Mouse (Mus musculus) heart, embryonic 13.5 days (tissue): Measurements from ENCODE around the gene Cmtm2a. TPM values are rescaled to one million over a fixed set of nuclear protein-coding genes. Genes with fewer than 3 reads are reported as not detected.

ENCODE experiments used
- ATAC-seq: fragments of 200-750 bp; cut with Nextera tagmentation; 2 replicates; pipeline ENCODE4 v1.8.0; 2017; ENCODE audit warnings: moderate TSS enrichment; ENCODE audit not compliant: insufficient number of reproducible peaks, low FRiP score, low TSS enrichment; ENCODE audit errors: extremely low read depth
- H3K27ac ChIP-seq: fragments of 300-500 bp; sonication (generic); replicated peaks from 2 replicates; pipeline ENCODE4 v1.5.1; 2015; ENCODE audit warnings: moderate library complexity, mild to moderate bottlenecking, inconsistent platforms
- H3K27me3 ChIP-seq: fragments of 300-500 bp; sonication (generic); replicated peaks from 2 replicates; pipeline ENCODE4 v1.6.1; 2015; ENCODE audit warnings: mild to moderate bottlenecking, inconsistent platforms
- H3K36me3 ChIP-seq: fragments of 300-500 bp; sonication (generic); 2 replicates; pipeline ENCODE4 v1.6.1; 2015; ENCODE audit warnings: mild to moderate bottlenecking, inconsistent platforms
- H3K4me1 ChIP-seq: fragments of 300-500 bp; sonication (generic); 2 replicates; pipeline ENCODE4 v1.6.1; 2015; ENCODE audit warnings: inconsistent platforms
- H3K4me2 ChIP-seq: fragments of 300-500 bp; sonication (generic); 2 replicates; pipeline ENCODE4 v1.6.1; 2015; ENCODE audit warnings: inconsistent platforms, mild to moderate bottlenecking, moderate library complexity
- H3K4me3 ChIP-seq: fragments of 300-500 bp; sonication (generic); 2 replicates; pipeline ENCODE4 v1.5.1; 2015; ENCODE audit warnings: moderate library complexity, mild to moderate bottlenecking, inconsistent platforms
- H3K9ac ChIP-seq: fragments of 300-500 bp; sonication (generic); 2 replicates; pipeline ENCODE4 v1.6.1; 2015; ENCODE audit warnings: inconsistent platforms, mild to moderate bottlenecking, moderate library complexity
- H3K9me3 ChIP-seq: fragments of 300-500 bp; sonication (generic); 2 replicates; pipeline ENCODE4 v1.6.1; 2016; ENCODE audit warnings: inconsistent platforms
- WGBS: fragments of 180-500 bp; shearing (Covaris S2); methylation state at CpG from one replicate; pipeline ENCODE4 v1.1.7; 2015; ENCODE audit warnings: mixed read lengths; 5-methylcytosine and 5-hydroxymethylcytosine counted together
- polyA plus RNA-seq: library from polyadenylated mRNA; unstranded; fragments of >200 nt; fragmentation: Nextera tagmentation; extraction: Ambion mirVana; gene quantifications from 2 replicates; pipeline ENCODE4 v1.2.1, GENCODE M21; 2015

Cmtm2a gene
- polyA plus RNA-seq, 1 experiment from 2014 or later: not detected

DNA sequence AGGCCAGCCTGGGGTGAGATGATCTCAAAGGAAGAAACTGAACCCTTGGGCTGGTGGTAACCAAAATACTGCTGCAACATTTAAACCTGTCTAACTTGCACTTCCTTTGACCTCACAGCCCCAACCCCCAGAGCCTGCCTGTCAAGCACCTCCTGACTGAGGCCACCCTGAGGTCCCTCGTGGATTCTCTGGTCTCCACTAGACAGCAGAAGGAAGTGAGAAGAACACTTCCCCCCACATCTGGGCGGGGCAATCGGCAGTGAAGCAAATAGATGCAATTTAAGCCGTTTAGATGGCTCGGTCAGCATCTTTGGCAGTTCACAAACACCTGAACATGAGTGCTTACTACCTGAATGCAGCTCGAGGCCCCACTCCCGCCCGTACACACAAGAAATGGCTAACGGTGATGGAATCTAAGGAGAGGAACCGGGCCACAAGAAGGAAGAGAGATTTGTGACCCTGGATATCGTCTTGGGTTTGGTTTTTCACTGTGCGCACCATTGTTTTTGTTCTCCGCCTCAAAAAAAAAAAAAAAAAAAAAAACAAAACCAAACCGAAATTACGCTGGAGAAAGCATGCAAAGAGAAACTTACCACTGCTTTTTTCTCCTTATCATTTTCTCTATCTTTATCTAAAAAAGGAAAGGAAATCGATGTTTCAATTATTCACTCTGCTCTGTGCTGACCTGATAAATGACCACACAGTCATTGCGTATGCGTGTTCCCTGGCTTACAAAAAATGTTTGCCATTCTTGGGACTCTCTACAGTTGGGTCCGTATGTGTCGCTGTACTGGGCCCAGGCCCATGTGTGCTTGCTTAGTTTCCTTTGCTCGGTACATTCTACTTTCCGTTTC lies 45.7 kb downstream of the Cmtm2a start:
- H3K4me2 ChIP-seq: peak overlapping the region; percentile 88
- H3K27me3 ChIP-seq: no peaks in the 10 kb centered on the region
- H3K9ac ChIP-seq: peak overlapping the region; percentile 87
- peaks cover 34% of the 10 kb centered on the region for H3K36me3 ChIP-seq
- ATAC-seq: no peak
- no peak overlapping the region for H3K27ac ChIP-seq
- peak overlapping the region; percentile 78 for H3K4me3 ChIP-seq
- H3K4me1 ChIP-seq: peaks cover 25% of the 10 kb centered on the region
- WGBS: 67% methylated on average over 22 of the region's 22 CpGs
- no peaks in the 10 kb centered on the region for H3K9me3 ChIP-seq

DNA sequence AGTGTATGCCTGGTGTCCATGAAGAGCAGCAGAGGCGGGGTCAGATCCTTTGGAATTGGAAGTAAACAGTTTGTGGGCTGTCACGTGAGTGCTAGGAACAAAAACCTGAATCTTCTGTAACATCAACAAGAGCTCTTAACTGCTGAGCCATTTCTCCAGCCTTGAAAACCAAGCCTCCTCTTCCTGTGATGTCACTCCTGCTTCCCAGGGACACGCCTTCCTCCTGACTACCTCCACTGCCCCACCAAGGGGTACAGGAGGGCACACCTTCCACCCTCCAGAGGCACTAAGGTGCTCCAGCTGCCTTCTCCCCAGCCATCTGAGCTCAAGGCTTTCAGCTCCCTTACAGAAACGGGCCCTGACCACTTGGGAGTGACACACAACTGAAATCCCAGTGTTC lies 46.4 kb downstream of the Cmtm2a start:
- peaks cover 40% of the 10 kb centered on the region for H3K36me3 ChIP-seq
- no peak overlapping the region for H3K27ac ChIP-seq
- no peaks in the 10 kb centered on the region for H3K27me3 ChIP-seq
- 84% methylated on average over 4 of the region's 4 CpGs for WGBS
- peak overlapping the region; percentile 33 for H3K9ac ChIP-seq
- peaks cover 21% of the 10 kb centered on the region for H3K4me1 ChIP-seq
- H3K4me2 ChIP-seq: no peak overlapping the region
- no peak for ATAC-seq
- H3K4me3 ChIP-seq: no peak overlapping the region
- H3K9me3 ChIP-seq: no peaks in the 10 kb centered on the region

DNA sequence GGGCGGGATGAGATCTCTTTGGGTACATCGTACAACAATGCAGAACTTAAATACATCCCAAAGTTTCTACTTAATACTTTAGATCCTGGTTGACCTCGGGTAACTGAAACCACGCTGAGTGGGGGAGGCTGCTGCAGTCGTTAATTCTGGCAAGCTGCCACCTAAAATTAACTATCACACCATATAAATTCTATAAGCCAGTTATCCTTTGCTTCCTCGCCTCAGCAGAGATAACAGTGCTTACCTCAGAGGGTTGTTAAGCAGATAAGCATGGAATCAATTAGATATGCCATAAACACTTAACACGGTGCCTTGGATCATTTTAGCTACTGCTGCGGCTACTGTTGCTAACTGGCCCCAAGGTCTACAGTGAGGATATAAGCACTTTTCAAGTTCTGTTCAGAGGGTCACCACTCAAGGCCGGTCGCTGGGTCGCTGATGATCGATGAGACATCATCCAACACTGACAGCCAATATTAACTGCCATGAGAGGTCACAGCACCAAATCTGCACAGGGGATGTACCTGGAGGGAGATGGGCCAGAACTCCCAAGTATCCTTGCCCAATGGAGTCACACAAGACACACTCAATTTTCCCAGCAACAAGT lies 50.8 kb downstream of the Cmtm2a start:
- no peaks in the 10 kb centered on the region for H3K9me3 ChIP-seq
- no peak overlapping the region for H3K27ac ChIP-seq
- H3K27me3 ChIP-seq: no peaks in the 10 kb centered on the region
- H3K9ac ChIP-seq: no peak overlapping the region
- ATAC-seq: no peak
- WGBS: 75% methylated on average over 12 of the region's 12 CpGs
- H3K36me3 ChIP-seq: peaks cover 85% of the 10 kb centered on the region
- peaks cover 5% of the 10 kb centered on the region for H3K4me1 ChIP-seq
- no peak overlapping the region for H3K4me3 ChIP-seq
- H3K4me2 ChIP-seq: no peak overlapping the region

DNA sequence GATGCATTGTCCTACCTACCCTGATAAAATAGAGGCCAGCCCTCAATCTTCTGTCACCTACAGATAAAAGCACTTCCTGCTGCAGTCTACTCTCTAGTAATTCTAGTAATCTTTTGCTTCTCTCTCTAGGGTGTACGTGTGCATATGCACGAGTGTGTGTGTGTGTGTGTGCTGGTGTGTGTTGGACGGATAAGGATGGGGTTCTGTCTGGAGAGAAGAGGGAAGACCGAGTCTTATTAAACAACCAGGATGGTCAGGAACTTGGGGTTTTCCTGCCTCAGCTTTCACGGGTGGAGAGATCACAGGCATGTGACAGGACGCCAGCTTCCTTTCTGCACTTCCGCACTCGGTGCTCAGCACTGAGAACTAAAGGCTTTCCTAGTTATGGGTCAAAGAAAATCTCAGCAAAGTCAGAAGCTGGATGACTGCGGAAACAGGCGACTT lies 53.5 kb downstream of the Cmtm2a start:
- WGBS: 62% methylated on average over 10 of the region's 10 CpGs
- Histone ChIP-seq H3K9ac (no peak overlapping the region), H3K4me1 (no peaks in the 10 kb centered on the region), H3K36me3 (peaks cover 91% of the 10 kb centered on the region), H3K9me3 (no peaks in the 10 kb centered on the region), H3K4me3 (no peak overlapping the region), H3K4me2 (no peak overlapping the region), H3K27ac (no peak overlapping the region), H3K27me3 (no peaks in the 10 kb centered on the region)
- no peak for ATAC-seq

- no peak overlapping the region for H3K4me2 ChIP-seq
- no peaks in the 10 kb centered on the region for H3K9me3 ChIP-seq
- H3K27ac ChIP-seq: no peak overlapping the region
- H3K4me3 ChIP-seq: no peak overlapping the region
- no peaks in the 10 kb centered on the region for H3K27me3 ChIP-seq
- H3K9ac ChIP-seq: no peak overlapping the region
- no peaks in the 10 kb centered on the region for H3K4me1 ChIP-seq
- H3K36me3 ChIP-seq: peaks cover 88% of the 10 kb centered on the region
- ATAC-seq: no peak
- 41% methylated on average over 6 of the region's 6 CpGs for WGBS
Observed at GRCm38 (mm10) chr8:104234573-104234972, 58.4 kb downstream of the Cmtm2a start.

DNA sequence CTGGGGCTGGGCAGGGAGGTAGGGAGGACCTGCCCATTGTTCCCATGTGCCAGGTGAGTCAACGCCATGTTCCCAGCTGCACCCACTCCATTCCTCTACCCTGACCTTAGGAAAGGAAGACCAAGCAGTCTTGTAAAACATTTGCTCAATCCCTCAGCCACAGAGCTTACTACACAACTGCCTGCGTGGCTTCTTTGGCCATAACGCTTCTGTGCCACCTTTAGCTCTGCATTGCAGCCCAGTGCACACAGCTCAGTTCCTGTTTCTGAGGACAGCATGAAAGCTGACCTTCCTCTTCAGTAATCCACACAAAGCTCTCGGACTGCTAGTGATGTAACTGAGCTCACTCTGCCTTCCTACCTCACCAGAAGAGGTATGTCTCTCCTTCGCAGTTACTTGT lies 60.1 kb downstream of the Cmtm2a start:
- Histone ChIP-seq H3K27ac (no peak overlapping the region), H3K9me3 (no peaks in the 10 kb centered on the region), H3K9ac (no peak overlapping the region), H3K27me3 (no peaks in the 10 kb centered on the region), H3K36me3 (peaks cover 87% of the 10 kb centered on the region), H3K4me2 (no peak overlapping the region), H3K4me1 (no peaks in the 10 kb centered on the region), H3K4me3 (no peak overlapping the region)
- WGBS: 82% methylated on average over 5 of the region's 5 CpGs
- no peak for ATAC-seq

DNA sequence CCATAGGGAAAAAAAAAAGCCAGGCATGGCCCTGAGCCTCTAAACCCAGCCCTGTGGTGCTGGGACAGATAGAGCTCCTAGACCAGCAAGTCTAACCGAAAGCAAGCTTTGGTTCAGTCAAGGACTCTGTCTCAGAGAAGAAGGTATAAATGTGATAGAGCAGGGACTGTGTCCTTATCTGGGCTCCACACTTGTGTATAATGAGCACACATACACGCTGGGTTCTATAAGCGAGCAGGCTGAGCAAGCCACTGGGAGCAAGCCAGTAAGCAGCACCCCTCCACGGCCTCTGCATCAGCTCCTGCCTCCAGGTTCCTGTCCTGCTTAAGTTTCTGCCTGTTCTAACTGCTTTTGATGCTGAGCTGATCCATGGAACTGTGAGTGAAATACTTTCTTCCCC lies 60.9 kb downstream of the Cmtm2a start:
- 83% methylated on average over 4 of the region's 4 CpGs for WGBS
- no peak overlapping the region for H3K4me2 ChIP-seq
- no peak overlapping the region for H3K9ac ChIP-seq
- no peak for ATAC-seq
- H3K4me3 ChIP-seq: no peak overlapping the region
- H3K4me1 ChIP-seq: no peaks in the 10 kb centered on the region
- no peaks in the 10 kb centered on the region for H3K27me3 ChIP-seq
- no peaks in the 10 kb centered on the region for H3K9me3 ChIP-seq
- H3K27ac ChIP-seq: no peak overlapping the region
- H3K36me3 ChIP-seq: peaks cover 87% of the 10 kb centered on the region

Other genes starting within 250 kb of the Cmtm2a start
- 47.9 and 49.9 TPM in 2 replicates for gene Cdh5, start 191.6 kb downstream of the Cmtm2a start, polyA plus RNA-seq
- gene Bean1, start 122.7 kb downstream of the Cmtm2a start, polyA plus RNA-seq: 0.55 and 0.65 TPM in 2 replicates
- 10.3 and 10.8 TPM in 2 replicates for gene Tk2, start 44.6 kb downstream of the Cmtm2a start, polyA plus RNA-seq
- 25.6 and 35.1 TPM in 2 replicates for gene Cklf, start 42.3 kb downstream of the Cmtm2a start, polyA plus RNA-seq
- not detected in 2 replicates for gene Gm45711, start 16.9 kb upstream of the Cmtm2a start, polyA plus RNA-seq
- gene Cmtm1, start 17.0 kb upstream of the Cmtm2a start, polyA plus RNA-seq: not detected in 2 replicates
- gene Gm11020, start 28.4 kb upstream of the Cmtm2a start, polyA plus RNA-seq: not detected in 2 replicates
- not detected in 2 replicates for gene Cmtm2b, start 29.0 kb upstream of the Cmtm2a start, polyA plus RNA-seq
- 95.9 and 100 TPM in 2 replicates for gene Cmtm3, start 46.2 kb upstream of the Cmtm2a start, polyA plus RNA-seq
- 1.2 and 1.6 TPM in 2 replicates for gene Cmtm4, start 102.6 kb upstream of the Cmtm2a start, polyA plus RNA-seq
- 45.0 and 51.1 TPM in 2 replicates for gene Dync1li2, start 149.9 kb upstream of the Cmtm2a start, polyA plus RNA-seq
- gene Terb1, start 216.7 kb upstream of the Cmtm2a start, polyA plus RNA-seq: 0.05 and 0.15 TPM in 2 replicates
- gene Nae1, start 241.5 kb upstream of the Cmtm2a start, polyA plus RNA-seq: 71.5 and 73.8 TPM in 2 replicates
- gene Car7, start 241.5 kb upstream of the Cmtm2a start, polyA plus RNA-seq: 0.80 and 1.4 TPM in 2 replicates